Mouse (Mus musculus) neutrophil, adult 83 days (primary cell): ENCODE measurements around the gene Ifi209. TPM values are rescaled to one million over a fixed set of nuclear protein-coding genes. Genes with fewer than 3 reads are reported as not detected.

Experiments used
- total RNA-seq, 2 experiments: library from RNA; stranded (reverse); gene quantifications; one replicate each; pipeline ENCODE4 v1.2.4; 2023

Ifi209 gene
- total RNA-seq, result 10 to 100 TPM; 29.3 to 44.5 TPM

DNA sequence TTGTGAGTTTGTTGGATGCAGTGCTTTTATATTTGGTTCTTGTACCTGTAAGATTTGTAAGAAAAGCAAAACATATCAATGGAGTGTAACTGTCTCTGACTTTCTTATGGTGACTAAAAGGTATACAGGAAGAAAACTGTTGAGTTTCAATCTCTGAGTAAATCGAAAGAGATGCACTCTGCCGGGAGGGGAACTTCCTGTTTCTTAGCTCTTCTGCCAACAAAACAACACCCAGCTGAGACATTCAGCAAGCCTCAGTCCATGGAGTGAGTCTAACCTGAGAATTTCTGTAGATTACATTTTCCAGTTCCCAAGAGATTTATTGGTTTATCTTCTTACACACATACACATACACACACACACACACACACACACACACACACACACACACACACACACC lies at the start of gene Ifi209:
Gene Ifi209 (plus strand): TSS at position 296 of the 400 bp plus-strand sequence.

DNA sequence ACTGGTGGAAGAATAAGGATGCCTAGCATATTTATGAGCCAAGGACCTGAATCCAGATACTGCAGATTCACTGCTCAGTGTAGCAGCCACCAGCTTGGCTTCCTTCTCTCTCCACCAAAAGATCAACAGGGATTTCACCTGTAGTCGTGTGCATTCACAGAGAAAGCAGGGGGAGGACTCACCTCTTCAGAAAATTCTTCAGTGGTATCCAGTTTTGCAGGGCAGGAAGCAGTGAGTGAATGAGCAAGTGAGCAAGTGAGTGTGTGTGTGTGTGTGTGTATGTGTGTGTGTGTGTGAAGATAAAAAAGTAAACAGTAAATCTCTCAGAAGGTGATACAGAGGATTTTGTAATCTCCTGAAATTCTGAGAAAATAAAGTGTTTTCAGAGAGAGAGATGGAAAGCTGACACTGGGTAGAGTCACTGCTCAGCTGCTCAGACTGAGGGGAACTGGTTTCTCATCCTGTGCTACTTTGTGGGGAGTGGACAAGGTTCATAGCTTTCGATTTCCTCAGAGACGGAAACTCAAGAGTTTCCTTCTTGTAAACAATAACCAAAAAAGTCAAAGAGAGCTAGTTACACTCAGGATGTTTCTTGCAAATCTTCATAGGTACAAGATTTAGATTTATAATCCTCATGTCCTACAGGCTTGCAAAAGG lies 31.8 kb upstream of the Ifi209 start, which contains the start of gene Ifi213:
Gene Ifi213 (minus strand): TSS at position 437 of the 657 bp plus-strand sequence.

GRCm38 (mm10) chr1:173673458-173674097 lies 42.9 kb downstream of the Ifi209 start, which contains the start of gene Ifi208:
Gene Ifi208, plus strand, starts transcription at chr1:173673675.

Other genes with a start within 250 kb of the Ifi209 start
- gene Ifi206, start 139.9 kb upstream of the Ifi209 start, total RNA-seq, result 1 to 10 TPM; 1.9 to 3.3 TPM
- under 1 TPM; 0.18 to 0.42 TPM for gene Ifi214, start 95.0 kb upstream of the Ifi209 start, total RNA-seq
- gene Ifi213, start 31.6 kb upstream of the Ifi209 start, total RNA-seq, result 1 to 10 TPM; 4.6 to 7.9 TPM
- 1 to 10 TPM in 1 of 2 experiments, under 1 TPM in 1; 0.61 to 1.1 TPM for gene Ifi208, start 42.8 kb downstream of the Ifi209 start, total RNA-seq
- gene Ifi207, start 110.8 kb downstream of the Ifi209 start, total RNA-seq, result 10 to 100 TPM; 21.2 to 26.7 TPM
- gene Ifi204, start 136.0 kb downstream of the Ifi209 start, total RNA-seq, result 10 to 100 TPM; 35.4 to 41.8 TPM